Mouse (Mus musculus) heart, postnatal 0 days (tissue): ENCODE data around the gene Fam45a.

Experiments used
- CTCF ChIP-seq: IDR thresholded peaks from 2 replicates; pipeline ENCODE4 v1.5.1; 2016; ENCODE audit warnings: antibody characterized with exemption, control low read depth, low read depth
- EP300 ChIP-seq: IDR thresholded peaks from 2 replicates; pipeline ENCODE4 v1.6.1; 2016; ENCODE audit warnings: antibody characterized with exemption, low read depth

DNA sequence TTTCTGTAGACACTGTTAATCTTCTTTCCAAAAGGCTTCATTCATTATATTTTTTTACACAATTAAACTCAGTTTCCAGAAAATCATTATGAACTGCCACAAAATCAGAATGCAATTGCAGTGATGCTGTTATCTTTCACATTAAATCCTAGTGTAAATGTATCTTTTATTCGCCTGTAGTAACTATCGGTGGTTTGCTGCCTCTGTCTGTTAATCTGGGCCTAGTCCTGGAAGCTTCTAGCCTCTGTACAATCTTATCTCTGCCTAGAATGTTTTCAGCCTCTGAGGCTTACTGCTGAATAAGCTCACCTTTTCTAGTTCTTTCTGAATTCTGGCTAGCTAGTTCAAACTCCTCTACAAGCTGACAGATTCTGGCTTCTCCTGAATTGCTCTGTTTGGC lies 1.5 kb upstream of the Fam45a start:
- TF ChIP-seq CTCF: no peak
- TF ChIP-seq EP300: no peak
